Comparison of ENCODE assay signal across 25 mouse cellular contexts in genomic region chr13:115595126-115595671, GRCm38 (mm10).
"Had no signal": no experiment of that assay in that cellular context is flagged by ENCODE, and none has a peak within 500 bp of the region (broad histone marks: within the 10 kb centered on the region; RNA-seq: fewer than 3 reads in every experiment).

No protein-coding gene starts in this region.

- H3K36me3 ChIP-seq: heart, embryonic 10.5 days; heart, embryonic 12.5 days; hindbrain, embryonic 10.5 days; hindbrain, embryonic 12.5 days; intestine, embryonic 15.5 days; limb, embryonic 10.5 days; limb, embryonic 12.5 days had no signal

- H3K27me3 ChIP-seq: heart, embryonic 12.5 days; hindbrain, embryonic 12.5 days; intestine, embryonic 15.5 days; limb, embryonic 12.5 days had no signal

- H3K9ac ChIP-seq: forebrain, postnatal 0 days; heart, embryonic 12.5 days; hindbrain, embryonic 12.5 days; hindbrain, embryonic 14.5 days; intestine, embryonic 15.5 days; limb, embryonic 12.5 days had no signal

- H3K4me1 ChIP-seq: heart, embryonic 10.5 days; heart, embryonic 12.5 days; hindbrain, embryonic 10.5 days; hindbrain, embryonic 12.5 days; intestine, embryonic 15.5 days; limb, embryonic 10.5 days; limb, embryonic 12.5 days had no signal

- H3K9me3 ChIP-seq: heart, embryonic 10.5 days; heart, embryonic 12.5 days; hindbrain, embryonic 10.5 days; hindbrain, embryonic 12.5 days; intestine, embryonic 15.5 days; limb, embryonic 10.5 days; limb, embryonic 12.5 days had no signal

- ATAC-seq: forebrain, postnatal 0 days; hindbrain, embryonic 16.5 days; inflammation-experienced regulatory T-cells, adult 6 months; intestine, embryonic 15.5 days had no signal

- H3K27ac ChIP-seq: gastrocnemius, adult 2 months; heart, embryonic 10.5 days; hindbrain, embryonic 10.5 days; hindbrain, embryonic 12.5 days; hindbrain, embryonic 14.5 days; intestine, embryonic 15.5 days; layer of hippocampus, adult 2 months; left cerebral cortex, adult 2 months; limb, embryonic 10.5 days; limb, embryonic 12.5 days had no signal

- H3K4me3 ChIP-seq: gastrocnemius, adult 2 months; heart, embryonic 10.5 days; heart, embryonic 12.5 days; hindbrain, embryonic 10.5 days; hindbrain, embryonic 12.5 days; intestine, embryonic 15.5 days; layer of hippocampus, adult 2 months; left cerebral cortex, adult 2 months; limb, embryonic 10.5 days; limb, embryonic 12.5 days had no signal

- H3K4me2 ChIP-seq: heart, embryonic 12.5 days; hindbrain, embryonic 12.5 days; hindbrain, embryonic 14.5 days; intestine, embryonic 15.5 days; limb, embryonic 12.5 days; liver, embryonic 11.5 days had no signal

- DNase-seq: forebrain, postnatal 0 days; gastrocnemius, adult 2 months; gastrocnemius, postnatal 10 days; gastrocnemius, postnatal 25 days; heart, adult 18-20 months; heart, postnatal 10 days; heart, postnatal 4 days; kidney, adult 18-20 months; kidney, adult 8-10 months; kidney, postnatal 10 days; kidney, postnatal 25 days; kidney, postnatal 4 days had no signal
